Mouse (Mus musculus) hindbrain, embryonic 11.5 days (tissue): ENCODE measurements around the gene Coq6. TPM values are rescaled to one million over a fixed set of nuclear protein-coding genes. Genes with fewer than 3 reads are reported as not detected.
"Not testable (repeated sequence)": the region's sequence is repeated elsewhere in the genome, so short reads cannot be mapped to it uniquely, and the experiment has no call there.

ENCODE experiments used
- ATAC-seq: fragments of 200-750 bp; cut with Nextera tagmentation; 2 replicates; pipeline ENCODE4 v1.8.0; 2017; ENCODE audit warnings: mild to moderate bottlenecking, moderate TSS enrichment, moderate library complexity; ENCODE audit not compliant: low FRiP score
- DNase-seq: peaks from one replicate; pipeline ENCODE4 v3.0.0-alpha.2; 2015; ENCODE audit warnings: low spot score
- H3K27ac ChIP-seq: fragments of 300-500 bp; sonication (generic); 2 replicates; pipeline ENCODE4 v1.5.1; 2014; ENCODE audit warnings: mild to moderate bottlenecking, low read depth, low read length
- H3K27me3 ChIP-seq: fragments of 300-500 bp; sonication (generic); 2 replicates; pipeline ENCODE4 v1.6.1; 2014; ENCODE audit warnings: mild to moderate bottlenecking, low read length, moderate library complexity, mixed read lengths; ENCODE audit not compliant: control insufficient read depth, insufficient read depth
- H3K36me3 ChIP-seq: fragments of 300-500 bp; sonication (generic); 2 replicates; pipeline ENCODE4 v1.6.1; 2014; ENCODE audit warnings: mild to moderate bottlenecking, low read length, moderate library complexity, mixed read lengths; ENCODE audit not compliant: control insufficient read depth, insufficient read depth
- H3K4me1 ChIP-seq: fragments of 300-500 bp; sonication (generic); replicated peaks from 2 replicates; pipeline ENCODE4 v1.6.1; 2014; ENCODE audit warnings: low read length, mixed read lengths; ENCODE audit not compliant: control insufficient read depth, insufficient read depth
- H3K4me2 ChIP-seq: fragments of 300-500 bp; sonication (generic); replicated peaks from 2 replicates; pipeline ENCODE4 v1.6.1; 2014; ENCODE audit warnings: mild to moderate bottlenecking, low read depth, low read length
- H3K4me3 ChIP-seq: fragments of 300-500 bp; sonication (generic); 2 replicates; pipeline ENCODE4 v1.5.1; 2014; ENCODE audit warnings: low read depth, low read length
- H3K9ac ChIP-seq: fragments of 300-500 bp; sonication (generic); 2 replicates; pipeline ENCODE4 v1.6.1; 2014; ENCODE audit warnings: low read depth, low read length
- H3K9me3 ChIP-seq: fragments of 300-500 bp; sonication (generic); 2 replicates; pipeline ENCODE4 v1.6.1; 2016; ENCODE audit warnings: low read length; ENCODE audit not compliant: control insufficient read depth
- WGBS: fragments of 180-500 bp; shearing (Covaris S2); extraction: QIAGEN DNeasy Blood & Tissue Kit; methylation state at CpG from one replicate; pipeline ENCODE4 v1.1.7; 2014; 5-methylcytosine and 5-hydroxymethylcytosine counted together
- polyA plus RNA-seq: library from polyadenylated mRNA; unstranded; fragments of >200 nt; fragmentation: Nextera tagmentation; extraction: Ambion mirVana; gene quantifications from 2 replicates; pipeline ENCODE4 v1.2.1, GENCODE M21; 2014

Coq6 gene
- 39.0 and 42.2 TPM in 2 replicates for polyA plus RNA-seq

DNA sequence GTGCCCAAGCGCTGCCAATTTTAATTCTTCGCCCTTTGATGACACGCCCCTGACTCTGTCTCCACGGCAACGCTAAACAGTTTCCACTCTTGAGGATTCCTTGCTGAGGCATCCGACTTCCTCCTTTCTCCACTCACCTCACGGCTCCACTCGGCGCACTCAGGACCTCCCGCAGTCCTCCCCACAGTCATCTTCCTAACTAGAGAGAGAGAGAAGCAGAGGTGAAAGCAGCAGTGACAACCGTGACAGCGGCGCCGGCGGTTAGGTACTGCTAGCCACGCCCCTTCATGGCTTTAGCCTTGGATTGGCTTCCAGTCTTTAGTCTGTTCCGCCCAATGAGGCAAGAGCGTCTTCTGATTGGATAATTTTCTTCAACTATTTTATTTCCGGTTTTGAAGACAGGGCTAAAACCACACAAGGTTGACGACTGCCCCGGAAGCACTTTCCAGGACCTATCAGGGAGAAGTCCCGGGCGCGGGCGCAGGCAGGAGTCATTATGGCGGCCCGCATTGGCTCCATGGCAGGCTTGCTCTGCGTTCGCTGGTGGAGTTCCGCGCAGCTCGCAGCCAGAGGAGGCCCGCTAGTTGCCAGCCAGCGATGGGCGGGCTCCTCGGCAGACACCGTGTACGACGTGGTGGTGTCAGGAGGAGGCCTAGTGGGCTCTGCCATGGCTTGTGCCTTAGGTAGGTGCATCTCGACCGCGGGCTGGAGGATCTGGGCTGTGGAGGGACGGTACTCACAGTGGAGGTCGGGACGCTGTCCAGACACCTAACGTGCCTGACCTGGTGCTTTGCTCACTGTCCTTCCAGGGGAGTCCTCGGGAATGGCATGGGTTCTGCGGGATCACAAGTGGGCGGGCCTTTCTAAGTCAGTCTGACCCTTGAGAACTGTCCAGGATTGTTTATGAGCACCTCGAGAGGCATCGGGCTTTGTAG is at the start of gene Coq6, which contains the start of gene Fam161b:
Coq6 (plus strand) TSS at position 103 of the 935 bp plus-strand sequence.
Fam161b (minus strand) TSS at position 279 of the 935 bp plus-strand sequence.
- no peak within 1 kb of the TSS for H3K27ac ChIP-seq
- ATAC-seq (peak; percentile 99), DNase-seq (peak; percentile 93)
- H3K36me3 ChIP-seq = no peaks in the 10 kb centered on the region
- peak within 1 kb of the TSS; percentile 69 for H3K4me2 ChIP-seq
- under 1% methylated on average over 51 of the region's 51 CpGs for whole genome bisulfite sequencing
- peak within 1 kb of the TSS; percentile 70 for H3K9ac ChIP-seq
- no peaks in the 10 kb centered on the region for H3K4me1 ChIP-seq
- no peaks in the 10 kb centered on the region for H3K27me3 ChIP-seq
- H3K4me3 ChIP-seq = peak within 1 kb of the TSS; percentile 71
- H3K9me3 ChIP-seq = no peaks in the 10 kb centered on the region

DNA sequence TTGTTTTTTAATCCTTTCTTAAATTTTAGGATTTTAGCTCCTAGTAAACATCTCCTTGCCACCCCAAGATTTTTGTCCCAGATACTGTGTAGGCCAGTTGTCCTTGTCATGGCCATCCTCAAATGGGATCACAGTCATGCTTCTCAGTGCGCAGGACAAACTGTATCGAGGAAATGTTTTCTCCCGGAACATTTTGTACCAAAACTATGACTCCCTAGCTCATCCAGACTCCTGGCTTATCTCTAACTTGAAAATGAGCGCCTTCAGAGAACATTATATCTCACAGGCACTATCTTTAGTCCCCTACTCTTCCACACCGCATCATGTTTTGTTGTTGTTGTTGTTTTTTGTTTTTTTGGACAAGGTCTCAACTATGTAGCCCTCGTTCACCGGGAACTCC is 45.5 kb upstream of the Coq6 start:
- Histone ChIP-seq H3K9ac (peak overlapping the region; percentile 97), H3K36me3 (no peaks in the 10 kb centered on the region), H3K27me3 (no peaks in the 10 kb centered on the region), H3K4me1 (peaks cover 3% of the 10 kb centered on the region; the same call in 1 of the 2 replicates), H3K27ac (no peak overlapping the region; the same call in 1 of the 2 replicates), H3K4me3 (peak overlapping the region; percentile 91), H3K9me3 (no peaks in the 10 kb centered on the region), H3K4me2 (peak overlapping the region; percentile 76)
- ATAC-seq = no peak
- no peak for DNase-seq
- WGBS = 50% methylated on average over 7 of the region's 7 CpGs

DNA sequence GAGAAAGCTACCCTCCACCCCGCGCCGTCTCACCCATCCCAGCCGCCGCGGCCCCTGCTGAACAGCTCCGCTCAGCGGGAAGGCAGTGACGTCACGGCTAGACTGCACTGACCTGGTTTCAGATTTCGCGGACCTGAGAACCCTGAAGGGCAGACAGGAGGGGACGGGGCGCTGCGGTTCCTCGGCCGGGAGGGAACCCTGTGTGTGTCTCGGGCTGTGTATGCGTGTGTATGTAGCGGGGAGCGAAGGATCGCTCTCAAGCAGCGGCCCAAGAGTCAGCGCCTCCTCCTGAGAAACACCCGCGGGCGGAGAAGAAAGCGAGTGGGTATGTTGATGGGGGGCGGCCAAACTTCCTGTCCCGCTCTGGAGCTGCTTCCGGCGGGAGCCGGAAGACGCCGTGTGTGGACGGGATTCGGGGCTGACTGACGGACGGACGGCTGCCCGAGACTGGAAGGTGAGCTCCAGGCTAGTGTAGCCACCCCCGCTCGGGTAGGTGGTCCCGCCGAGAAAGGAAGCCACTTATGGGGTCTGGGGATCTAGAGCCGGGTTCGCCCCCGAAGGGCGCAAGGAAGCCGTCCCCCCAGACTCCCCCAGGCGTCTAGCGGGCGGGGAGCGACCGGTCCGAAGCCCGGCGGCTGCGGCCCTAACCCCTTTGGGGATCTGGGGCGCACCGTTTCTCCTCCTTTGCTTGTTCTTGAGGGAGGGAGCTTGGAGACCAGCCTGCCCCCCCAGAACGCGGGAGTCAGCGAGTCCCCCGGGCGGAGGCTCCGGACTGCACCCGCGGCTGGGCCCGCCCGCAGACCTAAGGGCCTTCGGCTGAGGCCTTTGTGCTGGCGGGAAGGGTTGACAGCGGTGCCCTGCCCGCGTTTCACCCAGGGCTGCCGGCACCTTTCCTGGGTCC is 44.5 kb upstream of the Coq6 start, which contains the start of gene Zfp410:
Zfp410 (plus strand) TSS at position 132 of the 901 bp plus-strand sequence.
- Histone ChIP-seq H3K9me3 (no peaks in the 10 kb centered on the region), H3K27me3 (no peaks in the 10 kb centered on the region), H3K9ac (peak within 1 kb of the TSS; percentile 97), H3K4me3 (peak within 1 kb of the TSS; percentile 91), H3K36me3 (no peaks in the 10 kb centered on the region), H3K4me2 (peak within 1 kb of the TSS; percentile 76), H3K27ac (peak within 1 kb of the TSS; percentile 87), H3K4me1 (peaks cover 3% of the 10 kb centered on the region; the same call in 1 of the 2 replicates)
- peak; percentile 96 for ATAC-seq
- under 1% methylated on average over 68 of the region's 77 CpGs for WGBS
- DNase-seq = peak; percentile 89

DNA sequence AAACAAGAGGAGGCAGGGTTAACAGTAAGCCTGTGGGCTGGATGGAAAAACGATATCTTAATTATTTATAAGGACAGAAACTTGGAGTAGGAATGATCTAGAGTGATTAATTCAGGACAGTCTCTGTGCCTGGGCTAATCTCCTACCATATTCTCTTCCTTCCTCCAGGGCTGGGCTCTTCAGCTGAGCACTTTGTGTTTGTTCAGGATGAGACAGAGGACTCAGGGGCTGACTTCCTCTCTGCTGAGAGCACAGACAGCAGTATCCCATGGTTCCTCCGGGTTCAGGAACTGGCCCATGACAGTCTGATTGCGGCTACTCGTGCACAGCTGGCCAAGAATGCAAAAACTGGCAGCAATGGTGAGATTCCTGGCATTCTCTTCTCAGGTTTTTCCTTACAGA is 34.3 kb upstream of the Coq6 start:
- Histone ChIP-seq H3K27me3 (no peaks in the 10 kb centered on the region), H3K4me2 (no peak overlapping the region), H3K9me3 (no peaks in the 10 kb centered on the region), H3K9ac (no peak overlapping the region), H3K4me3 (no peak overlapping the region), H3K4me1 (no peaks in the 10 kb centered on the region), H3K27ac (no peak overlapping the region), H3K36me3 (peaks cover 9% of the 10 kb centered on the region; the same call in 1 of the 2 replicates)
- 86% methylated on average over 4 of the region's 4 CpGs for WGBS
- ATAC-seq (no peak), DNase-seq (no peak)

DNA sequence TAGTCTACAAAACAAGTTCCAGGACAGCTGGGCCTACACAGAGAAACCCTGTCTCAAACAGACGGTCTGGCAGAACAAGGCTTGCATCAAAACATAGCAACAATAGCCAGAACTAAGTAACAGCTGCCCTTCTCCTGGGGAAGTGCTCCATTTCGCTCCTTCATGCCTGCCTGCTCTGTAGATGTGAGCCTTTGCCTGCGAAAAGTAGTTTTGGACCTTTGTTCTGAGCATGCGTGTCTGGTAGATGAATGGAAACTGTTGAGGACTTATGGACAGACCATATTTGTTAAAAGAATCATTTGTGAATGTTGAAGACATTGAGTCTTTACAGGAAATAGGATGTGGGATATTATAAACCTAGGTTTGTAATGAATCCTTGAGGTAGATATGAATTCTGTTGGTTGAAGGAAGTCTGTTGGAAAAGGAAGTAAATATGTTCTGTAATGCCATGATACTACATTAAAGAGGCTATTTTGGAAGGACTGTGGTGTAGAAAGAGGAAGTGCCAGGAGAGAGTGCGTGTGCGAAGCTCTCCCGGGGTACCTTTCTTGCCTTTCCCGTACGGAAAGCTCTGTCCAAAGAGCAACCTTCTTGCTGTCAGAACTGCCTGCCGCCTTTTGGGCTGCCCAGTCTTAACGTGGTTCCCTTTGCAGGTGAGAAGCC is 24.4 kb upstream of the Coq6 start:
- no peaks in the 10 kb centered on the region for H3K27me3 ChIP-seq
- H3K4me1 ChIP-seq = no peaks in the 10 kb centered on the region
- no peak overlapping the region for H3K4me2 ChIP-seq
- H3K9me3 ChIP-seq = no peaks in the 10 kb centered on the region
- no peak overlapping the region for H3K9ac ChIP-seq
- H3K36me3 ChIP-seq = peaks cover 6% of the 10 kb centered on the region; the same call in 1 of the 2 replicates
- ATAC-seq = no peak
- 93% methylated on average over 11 of the region's 11 CpGs for WGBS
- no peak overlapping the region for H3K27ac ChIP-seq
- no peak overlapping the region for H3K4me3 ChIP-seq
- DNase-seq = no peak

DNA sequence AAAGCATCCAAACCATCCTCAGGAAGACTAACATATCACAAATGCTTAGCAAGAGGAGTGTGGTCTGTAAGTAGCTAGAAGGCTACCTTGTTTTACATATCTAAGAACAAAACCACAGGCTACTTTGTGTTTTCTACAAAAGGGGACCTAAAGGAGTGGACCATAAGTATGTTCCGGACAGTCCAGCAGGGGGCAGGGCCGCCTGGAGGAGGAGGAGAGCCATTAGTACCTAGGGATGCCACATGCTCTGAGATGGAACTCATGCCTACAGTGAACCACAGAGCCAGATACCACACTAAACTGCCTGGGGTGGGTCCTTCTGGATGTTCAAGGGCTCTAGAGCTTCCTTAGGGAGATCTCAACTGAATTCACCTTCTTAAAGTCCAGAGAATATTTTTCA is 14.3 kb upstream of the Coq6 start:
- H3K4me3 ChIP-seq = no peak overlapping the region
- DNase-seq = peak; percentile 45
- H3K9me3 ChIP-seq = no peaks in the 10 kb centered on the region
- no peaks in the 10 kb centered on the region for H3K4me1 ChIP-seq
- H3K9ac ChIP-seq = no peak overlapping the region
- H3K27me3 ChIP-seq = no peaks in the 10 kb centered on the region
- peaks cover 2% of the 10 kb centered on the region; the same call in 1 of the 2 replicates for H3K36me3 ChIP-seq
- WGBS = 41% methylated on average over 2 of the region's 2 CpGs
- no peak overlapping the region for H3K4me2 ChIP-seq
- no peak overlapping the region for H3K27ac ChIP-seq
- ATAC-seq = no peak

DNA sequence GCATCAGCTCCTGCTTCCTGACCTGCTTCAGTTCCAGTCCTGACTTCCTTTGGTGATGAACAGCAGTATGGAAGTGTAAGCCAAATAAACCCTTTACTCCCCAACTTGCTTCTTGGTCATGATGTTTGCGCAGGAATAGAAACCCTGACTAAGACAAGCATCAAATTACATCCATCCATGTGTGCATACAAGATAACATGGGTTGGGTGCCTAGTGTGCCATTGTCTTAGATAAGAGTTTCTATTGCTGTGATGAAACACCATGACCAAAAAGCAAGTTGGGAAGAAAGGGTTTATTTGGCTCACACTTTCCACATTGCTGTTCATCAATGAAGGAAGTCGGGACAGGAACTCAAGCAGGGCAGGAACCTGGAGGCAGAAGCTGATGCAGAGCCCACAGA is 2.8 kb upstream of the Coq6 start:
- ATAC-seq, H3K36me3 ChIP-seq, H3K9me3 ChIP-seq, H3K27ac ChIP-seq, H3K4me2 ChIP-seq, H3K9ac ChIP-seq, DNase-seq, H3K4me1 ChIP-seq, H3K4me3 ChIP-seq, H3K27me3 ChIP-seq: not testable (repeated sequence)
- WGBS = 86% methylated on average over 2 of the region's 2 CpGs

DNA sequence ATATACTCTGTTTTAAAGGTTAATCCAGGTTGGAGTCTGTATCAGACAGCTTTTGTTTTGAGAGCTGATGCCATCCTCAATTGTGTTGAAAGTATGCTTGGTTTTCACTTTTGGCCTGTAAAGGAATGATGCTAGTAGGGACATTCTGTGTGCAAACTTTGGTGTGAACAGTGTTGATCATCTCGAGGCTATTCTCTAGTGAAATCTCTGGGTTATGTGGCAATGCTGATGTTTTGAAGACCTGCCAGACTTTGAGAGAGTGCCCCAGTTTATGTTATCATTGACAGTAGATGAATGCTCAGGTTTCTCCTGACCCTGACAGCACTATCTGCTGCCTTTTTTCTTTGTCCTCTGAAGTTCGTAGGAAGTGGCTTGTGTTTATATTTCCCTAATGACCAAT is 1.4 kb downstream of the Coq6 start:
- Histone ChIP-seq H3K4me3 (peak overlapping the region; percentile 71), H3K9ac (no peak overlapping the region), H3K27me3 (no peaks in the 10 kb centered on the region), H3K27ac (no peak overlapping the region), H3K36me3 (no peaks in the 10 kb centered on the region), H3K4me2 (peak overlapping the region; percentile 69; the same call in 1 of the 2 replicates), H3K4me1 (no peaks in the 10 kb centered on the region), H3K9me3 (no peaks in the 10 kb centered on the region)
- 72% methylated on average over 2 of the region's 2 CpGs for WGBS
- DNase-seq (no peak), ATAC-seq (no peak)
